Mouse (Mus musculus): ENCODE data around the gene 4930415O20Rik. TPM values are rescaled to one million over a fixed set of nuclear protein-coding genes. Genes with fewer than 3 reads are reported as not detected.

Gene 4930415O20Rik
- total RNA-seq (2015) = 0.46 TPM in 1 of 2 replicates, not detected in the other
- not detected in 2 replicates for total RNA-seq (2017)

DNA sequence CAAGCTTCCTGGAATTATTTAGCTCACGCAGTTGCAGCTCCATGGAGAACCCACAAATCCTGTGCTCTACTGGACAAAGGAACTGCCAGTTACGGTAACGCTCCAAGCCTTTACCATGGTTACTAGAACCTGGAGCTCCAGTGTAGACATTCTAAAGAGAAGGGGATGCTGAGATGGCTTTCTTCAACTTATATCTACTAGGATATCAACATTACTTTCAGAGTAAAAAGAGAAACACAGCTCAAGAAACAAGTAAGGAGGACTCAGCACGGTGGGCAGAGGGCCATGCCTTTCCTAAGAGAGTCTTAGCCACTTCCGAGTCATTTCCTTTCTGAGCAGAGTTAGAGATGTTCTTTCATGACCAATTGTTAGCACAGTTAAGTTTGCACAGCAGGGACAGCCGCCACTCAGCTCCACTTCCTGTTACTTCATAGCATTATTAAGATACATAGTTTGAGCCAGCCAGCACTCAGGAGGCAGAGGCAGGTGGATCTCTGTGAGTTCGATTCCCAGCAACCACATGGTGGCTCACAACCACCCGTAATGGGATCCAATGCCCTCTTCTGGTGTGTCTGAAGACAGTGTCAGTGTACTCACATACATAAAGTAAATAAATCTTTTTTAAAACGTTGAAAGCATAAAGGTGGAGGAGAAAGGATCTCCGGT lies at the start of gene 4930415O20Rik, which contains the start of gene Ccnt1:
TSS of gene 4930415O20Rik (plus strand) at position 132 of the 666 bp plus-strand sequence.
TSS of gene Ccnt1 (minus strand) at position 51 of the 666 bp plus-strand sequence.
- ATAC-seq (ENCODE audit: poor library complexity, severe bottlenecking) = peak; percentile 16

DNA sequence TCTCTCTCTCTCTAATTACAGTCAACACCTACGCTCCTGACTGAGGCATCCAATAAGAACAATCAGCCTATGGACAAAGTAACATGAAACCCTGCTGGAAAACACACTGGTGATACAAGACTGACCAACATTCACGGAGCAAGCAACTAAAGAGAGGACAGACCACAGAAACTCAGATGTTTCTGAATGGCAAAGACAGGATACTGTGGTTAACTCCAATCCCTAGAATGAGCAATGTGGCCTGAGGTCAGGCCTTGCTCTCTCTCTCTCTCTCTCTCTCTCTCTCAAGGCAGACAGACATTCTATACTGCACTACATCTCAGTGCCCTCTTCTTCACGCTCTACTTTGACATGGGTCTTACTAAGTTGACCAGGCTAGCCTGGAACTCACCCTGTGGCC lies 49.6 kb upstream of the 4930415O20Rik start:
- ATAC-seq (ENCODE audit: poor library complexity, severe bottlenecking) = no peak

DNA sequence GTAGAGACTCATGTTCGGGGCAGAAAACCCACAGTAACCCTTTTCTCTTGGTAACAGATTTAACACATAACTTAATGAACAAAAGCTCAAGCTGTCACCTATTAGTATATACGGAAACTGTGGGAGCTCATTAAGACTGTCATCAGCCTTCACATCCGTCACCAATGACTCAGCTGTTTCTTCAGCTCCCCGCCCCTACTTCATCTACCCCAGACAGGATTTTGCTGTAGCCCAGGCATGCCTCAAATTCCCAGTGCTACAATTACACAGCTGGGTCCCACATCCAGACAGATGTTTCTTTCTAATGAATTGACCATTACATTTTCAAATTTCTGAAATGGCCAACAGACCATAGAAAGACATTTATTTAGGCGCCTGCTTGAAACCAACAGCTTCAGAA lies 44.7 kb upstream of the 4930415O20Rik start:
- no peak for ATAC-seq (ENCODE audit: poor library complexity, severe bottlenecking)

DNA sequence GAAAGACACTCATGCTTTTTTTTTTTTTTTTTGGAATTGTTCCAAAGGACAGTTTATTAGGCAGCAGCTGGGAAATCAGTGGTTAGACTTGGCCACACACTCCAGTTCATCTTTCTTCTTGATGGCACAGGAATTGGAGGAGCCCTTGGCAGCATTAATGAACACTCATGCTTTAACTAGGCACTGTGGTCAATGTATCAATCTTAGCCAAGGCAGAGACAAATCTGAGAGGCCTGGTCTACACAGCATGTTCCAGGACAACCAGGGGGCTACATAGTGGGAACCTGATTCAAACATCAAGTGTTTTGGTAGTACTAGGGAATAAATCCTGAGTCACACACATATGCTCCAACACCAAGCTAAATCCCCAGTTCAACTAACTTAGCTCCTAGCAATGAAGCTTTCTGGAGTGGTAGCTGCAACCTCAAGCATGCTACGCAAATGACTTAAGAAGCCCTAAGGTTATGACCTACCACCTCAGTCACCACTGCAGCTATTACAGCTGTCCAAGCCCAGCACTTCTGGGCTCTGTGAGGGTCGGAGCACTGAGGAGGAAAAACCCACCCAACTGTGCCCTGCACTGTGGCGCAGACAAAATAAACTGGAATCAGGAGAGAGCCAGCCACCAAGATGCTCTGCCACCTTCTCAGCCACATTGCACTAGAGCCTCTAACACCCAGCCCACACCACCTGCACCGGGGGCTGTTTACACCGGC lies 43.6 kb upstream of the 4930415O20Rik start:
- no peak for ATAC-seq (ENCODE audit: poor library complexity, severe bottlenecking)

DNA sequence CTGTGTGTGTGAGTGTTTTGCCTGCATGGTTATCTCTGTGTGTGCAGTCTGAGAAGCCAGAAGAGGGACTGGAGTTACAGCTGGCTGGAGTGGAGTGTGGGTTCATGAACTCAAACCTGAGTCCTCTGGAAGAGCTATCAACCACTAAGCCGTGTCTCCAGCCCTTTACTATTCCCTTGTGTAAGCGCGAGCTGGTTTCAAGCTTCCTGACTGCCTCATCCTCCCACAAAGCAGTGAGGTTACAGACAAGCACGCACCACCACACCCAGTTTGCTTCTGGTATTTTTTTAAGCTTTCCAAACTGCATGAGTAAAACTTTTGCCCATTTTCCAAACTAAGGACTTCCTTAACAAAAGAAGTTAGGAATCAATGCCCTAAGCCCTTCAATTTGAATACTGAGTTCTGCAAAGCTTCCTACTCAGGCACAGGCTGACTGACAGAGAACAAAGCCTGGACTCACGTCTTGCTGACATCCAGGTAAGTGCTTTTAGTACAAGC lies 42.7 kb upstream of the 4930415O20Rik start:
- no peak for ATAC-seq (ENCODE audit: poor library complexity, severe bottlenecking)

DNA sequence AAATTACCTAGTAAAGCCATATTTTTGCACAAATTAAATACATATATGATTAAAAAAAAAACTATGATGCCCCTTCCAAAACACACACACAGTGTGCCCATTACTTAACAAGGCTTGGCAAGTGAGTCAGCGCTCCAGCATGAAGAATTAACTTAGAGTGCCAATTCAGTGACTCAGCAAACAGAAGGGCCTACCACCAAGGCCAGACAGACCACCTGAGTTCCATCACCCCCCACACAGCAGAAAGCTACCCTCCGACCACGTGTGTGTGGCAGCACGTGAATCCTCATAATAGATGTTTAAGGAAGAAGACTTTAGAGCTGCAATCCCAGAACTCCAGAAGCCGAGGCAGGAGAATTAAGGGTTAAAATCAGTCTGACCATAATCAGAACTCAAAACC lies 38.5 kb upstream of the 4930415O20Rik start:
- ATAC-seq (ENCODE audit: poor library complexity, severe bottlenecking) = no peak

DNA sequence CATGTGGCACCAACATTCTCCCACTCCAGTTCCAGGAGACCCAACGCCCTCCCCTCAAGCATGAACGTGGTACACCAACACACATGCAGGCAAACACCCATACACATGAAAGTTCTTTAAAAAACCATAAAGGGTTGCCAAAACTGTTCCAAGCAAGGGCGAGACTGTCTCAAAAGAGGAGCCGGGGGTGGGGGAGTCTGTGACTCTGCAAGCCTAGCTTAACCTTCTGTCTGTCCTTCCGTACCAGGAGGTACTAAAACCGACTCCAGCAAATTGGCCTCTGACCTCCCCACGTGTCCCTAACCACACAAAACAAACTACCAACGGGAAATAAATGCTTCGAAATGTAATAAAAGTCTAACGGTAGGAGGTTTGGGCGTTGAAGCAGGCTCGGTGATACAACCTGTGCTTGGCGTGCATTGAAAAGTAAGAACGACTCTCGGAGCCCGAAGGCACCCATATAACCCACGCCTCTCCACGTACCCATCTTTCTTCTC lies 37.7 kb upstream of the 4930415O20Rik start:
- ATAC-seq (ENCODE audit: poor library complexity, severe bottlenecking) = no peak

DNA sequence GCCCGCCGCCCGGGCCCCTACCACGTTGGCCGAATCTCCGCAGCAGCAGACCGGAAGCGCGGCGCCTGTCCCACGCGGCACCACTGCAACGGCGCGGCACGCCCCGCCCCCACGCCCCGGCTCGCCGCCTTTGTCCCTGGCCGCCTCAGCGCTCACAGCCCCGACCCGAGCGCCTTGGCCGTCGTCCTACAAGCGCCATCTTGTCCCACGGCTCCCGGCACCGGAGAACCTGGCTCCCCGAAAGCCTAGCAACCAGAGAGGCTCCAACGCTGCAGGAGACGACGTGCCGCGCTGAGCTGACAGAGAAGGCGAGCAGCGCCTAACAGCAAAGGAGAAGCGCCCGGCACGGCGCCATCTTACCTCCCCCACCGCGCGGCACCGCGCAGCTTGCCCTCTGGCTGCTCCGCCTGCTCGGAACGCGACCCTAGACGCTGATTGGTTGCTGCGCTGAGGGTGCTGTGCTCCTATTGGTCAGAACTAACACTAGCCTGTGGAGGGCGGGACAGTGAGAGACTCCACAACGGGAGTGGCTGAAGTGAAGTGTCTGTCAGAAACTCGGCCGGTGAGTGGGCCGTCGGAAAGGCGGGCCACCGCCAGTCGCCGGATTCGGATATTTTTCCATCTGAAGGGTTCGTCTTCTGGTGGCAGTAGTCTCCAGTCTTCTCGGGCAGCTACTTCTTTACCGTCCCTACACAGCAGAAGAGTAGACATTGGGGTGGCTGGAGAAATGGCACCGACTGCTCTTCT lies 36.8 kb upstream of the 4930415O20Rik start, which contains the start of gene Kansl2:
TSS of gene Kansl2 (minus strand) at position 384 of the 747 bp plus-strand sequence.
- ATAC-seq (ENCODE audit: poor library complexity, severe bottlenecking) = peak; percentile 98

DNA sequence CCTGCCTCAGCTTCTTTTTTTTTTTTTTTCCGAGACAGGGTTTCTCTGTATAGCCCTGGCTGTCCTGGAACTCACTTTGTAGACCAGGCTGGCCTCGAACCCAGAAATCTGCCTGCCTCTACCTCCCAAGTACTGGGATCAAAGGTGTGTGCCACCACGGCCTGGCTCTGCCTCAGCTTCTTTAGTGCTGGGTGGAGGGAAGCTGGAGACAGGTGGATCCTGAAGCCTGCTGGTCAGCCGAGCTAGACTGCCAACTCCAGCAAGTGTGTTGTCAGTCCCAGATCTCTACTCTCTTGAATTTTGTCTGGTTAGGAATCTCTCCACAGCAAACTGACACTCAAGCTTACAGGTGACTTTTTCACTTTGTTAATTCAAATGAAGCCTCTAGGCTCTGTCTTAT lies 34.9 kb upstream of the 4930415O20Rik start:
- no peak for ATAC-seq (ENCODE audit: poor library complexity, severe bottlenecking)

DNA sequence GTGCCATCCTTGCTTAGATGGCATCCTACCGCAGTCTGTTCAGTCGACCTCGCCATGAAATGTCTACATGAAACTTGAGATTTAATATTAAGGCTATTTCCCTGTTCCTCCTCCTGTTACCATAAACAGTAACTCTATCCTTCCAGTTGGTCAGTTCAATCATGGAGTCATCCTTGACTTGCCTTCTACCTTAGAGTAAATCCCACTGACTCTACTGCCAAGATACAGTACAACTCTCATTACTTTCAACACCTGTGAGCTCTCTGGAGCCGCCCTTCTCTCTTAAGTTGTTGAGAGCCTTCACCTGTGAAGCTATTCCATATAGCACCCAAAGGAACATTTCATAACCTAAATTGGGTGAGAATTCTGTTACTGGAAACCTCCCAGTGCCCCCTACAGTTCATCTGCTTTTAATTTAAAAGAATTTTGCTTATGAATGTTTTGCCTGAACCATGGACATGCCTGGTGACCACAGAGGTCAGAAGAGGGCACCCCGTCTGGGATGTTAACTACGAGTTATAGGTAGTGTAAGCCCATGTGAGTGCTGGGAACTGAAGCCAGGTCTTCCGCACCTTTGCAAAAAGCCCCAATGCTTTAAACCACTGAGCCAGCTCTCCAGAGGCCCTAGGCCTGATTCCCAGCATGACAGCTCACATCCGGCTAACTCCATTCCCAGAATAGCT lies 33.8 kb upstream of the 4930415O20Rik start:
- ATAC-seq (ENCODE audit: poor library complexity, severe bottlenecking) = no peak

DNA sequence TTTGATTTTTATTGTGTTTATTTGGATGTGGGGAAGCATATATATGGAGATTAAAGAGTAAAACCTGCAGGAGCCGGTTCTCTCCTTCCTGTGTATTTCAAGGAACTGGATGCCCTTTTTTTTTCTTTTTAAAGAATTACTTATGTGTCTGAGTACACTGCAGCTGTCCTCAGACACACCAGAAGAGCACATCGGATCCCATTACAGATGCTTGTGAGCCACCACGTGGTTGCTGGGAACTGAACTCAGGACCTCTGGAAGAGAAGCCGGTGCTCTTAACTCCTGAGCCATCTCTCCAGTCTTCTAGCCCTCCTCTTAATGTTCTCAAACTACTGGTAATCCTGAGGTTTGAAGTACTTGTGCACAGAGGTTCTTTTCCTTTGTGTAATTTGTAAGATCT lies 32.9 kb upstream of the 4930415O20Rik start:
- ATAC-seq (ENCODE audit: poor library complexity, severe bottlenecking) = no peak

DNA sequence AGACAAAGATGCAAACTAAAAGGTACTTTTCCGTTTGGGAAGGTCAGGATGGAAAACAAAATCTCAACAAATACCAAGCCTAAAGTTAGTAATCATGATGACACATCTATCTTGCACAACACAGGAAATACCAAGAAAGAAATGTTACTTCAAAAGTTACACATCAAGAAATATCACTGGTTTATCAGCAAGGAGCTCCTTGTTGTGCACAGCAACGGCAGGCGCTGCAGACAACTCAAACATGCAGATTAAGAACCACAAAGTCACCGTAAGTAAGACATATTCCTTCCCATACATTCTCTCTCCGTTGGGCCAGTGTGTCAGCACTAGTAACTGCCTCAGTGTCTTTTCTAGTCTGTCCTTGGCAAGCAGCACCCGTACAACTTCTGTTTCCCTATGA lies 29.7 kb upstream of the 4930415O20Rik start:
- peak; percentile 81 for ATAC-seq (ENCODE audit: poor library complexity, severe bottlenecking)

DNA sequence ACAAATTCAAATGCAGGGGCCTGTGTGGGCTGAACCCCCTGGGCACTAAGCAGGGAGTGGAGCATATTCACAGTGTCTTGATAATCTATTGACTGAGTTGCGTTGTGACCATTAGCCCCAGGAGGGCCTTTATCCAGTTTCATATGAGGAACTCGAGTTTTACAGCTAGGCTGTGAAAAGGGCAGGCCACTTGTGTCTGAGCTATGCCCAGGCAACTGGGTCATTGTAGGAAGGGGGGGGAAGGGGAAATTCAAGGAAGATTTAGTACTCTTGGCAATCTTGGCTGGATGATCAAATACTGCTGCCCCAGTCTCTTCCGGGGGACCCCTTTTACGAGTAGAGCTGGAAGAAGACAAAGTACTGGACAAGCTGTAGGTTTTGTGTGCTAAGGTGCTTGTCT lies 27.5 kb upstream of the 4930415O20Rik start:
- ATAC-seq (ENCODE audit: poor library complexity, severe bottlenecking) = no peak

DNA sequence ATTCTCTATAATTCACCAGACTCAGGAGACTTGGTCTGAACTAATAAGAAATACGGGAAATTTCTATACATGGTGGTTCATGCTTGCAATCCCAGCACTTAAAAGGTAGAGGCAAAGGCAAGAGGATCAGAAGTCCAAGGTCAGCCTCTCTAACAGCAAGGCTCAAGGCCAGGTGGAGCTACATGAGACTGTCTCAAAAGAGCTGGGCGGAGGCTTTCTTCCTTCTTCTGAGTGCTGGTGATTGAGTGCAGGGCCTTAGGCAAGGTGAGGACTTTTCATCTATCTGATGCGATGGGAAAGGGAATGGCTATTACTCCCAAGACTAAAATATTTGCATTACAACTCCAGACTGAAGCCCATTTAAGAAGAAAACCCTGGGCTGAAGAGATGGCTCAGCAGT lies 25.7 kb upstream of the 4930415O20Rik start:
- ATAC-seq (ENCODE audit: poor library complexity, severe bottlenecking) = no peak

DNA sequence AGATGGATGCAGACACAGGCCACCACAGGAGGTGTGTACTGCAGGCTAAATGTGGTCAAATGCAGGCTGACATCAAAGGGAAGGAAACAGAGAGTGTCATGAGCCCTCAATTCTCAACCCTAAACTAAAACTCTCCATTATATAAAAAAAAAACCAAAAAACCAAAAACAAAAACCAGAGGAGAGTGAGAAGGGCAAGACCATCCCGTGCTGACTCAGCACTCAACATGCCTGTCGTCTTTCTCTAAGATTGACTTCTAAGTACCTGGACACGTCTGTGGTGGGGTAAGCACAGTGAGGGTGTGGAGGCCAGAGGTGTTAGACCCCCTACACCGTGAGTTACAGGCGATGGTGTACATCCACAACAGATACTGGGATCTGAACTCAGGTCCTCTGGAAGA lies 24.0 kb upstream of the 4930415O20Rik start:
- ATAC-seq (ENCODE audit: poor library complexity, severe bottlenecking) = no peak

DNA sequence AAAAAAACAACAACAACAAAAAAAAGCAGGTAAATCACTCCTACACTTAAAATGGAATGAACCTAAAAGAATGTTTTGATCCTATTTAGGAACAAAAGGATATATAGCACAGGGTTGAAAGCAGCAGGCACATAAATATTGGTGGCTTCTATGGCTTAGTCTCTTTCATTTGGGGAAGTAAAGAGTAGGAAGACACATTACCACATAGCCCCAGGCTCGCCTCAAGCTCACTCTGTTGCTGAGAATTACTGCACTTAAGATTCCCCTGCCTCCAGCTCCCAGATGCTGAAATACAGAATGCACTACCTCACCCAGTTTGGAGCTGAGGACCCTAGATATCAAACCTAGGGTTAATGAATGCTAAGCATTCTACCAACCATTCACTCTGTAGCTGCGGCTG lies 18.0 kb upstream of the 4930415O20Rik start:
- peak; percentile 82 for ATAC-seq (ENCODE audit: poor library complexity, severe bottlenecking)

DNA sequence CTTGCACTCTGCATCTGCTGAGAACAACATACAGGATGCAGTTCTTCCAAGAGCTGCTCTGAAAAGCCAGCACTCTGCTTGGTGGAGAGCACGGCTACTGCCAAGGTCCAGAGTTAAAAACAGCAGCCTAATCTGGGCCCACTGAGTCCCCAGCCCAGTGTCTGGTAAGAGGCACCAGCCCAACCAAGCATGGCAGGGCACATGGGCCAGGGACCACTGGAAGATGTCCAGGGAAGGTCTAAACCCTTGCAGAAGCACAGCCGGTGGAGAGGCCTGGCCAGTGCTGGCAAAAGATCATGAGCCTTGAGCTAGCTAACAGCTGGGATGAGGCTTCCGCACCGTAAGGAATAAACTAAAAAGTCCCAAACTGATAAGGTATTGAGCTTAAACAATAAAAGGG lies 14.9 kb upstream of the 4930415O20Rik start:
- no peak for ATAC-seq (ENCODE audit: poor library complexity, severe bottlenecking)

DNA sequence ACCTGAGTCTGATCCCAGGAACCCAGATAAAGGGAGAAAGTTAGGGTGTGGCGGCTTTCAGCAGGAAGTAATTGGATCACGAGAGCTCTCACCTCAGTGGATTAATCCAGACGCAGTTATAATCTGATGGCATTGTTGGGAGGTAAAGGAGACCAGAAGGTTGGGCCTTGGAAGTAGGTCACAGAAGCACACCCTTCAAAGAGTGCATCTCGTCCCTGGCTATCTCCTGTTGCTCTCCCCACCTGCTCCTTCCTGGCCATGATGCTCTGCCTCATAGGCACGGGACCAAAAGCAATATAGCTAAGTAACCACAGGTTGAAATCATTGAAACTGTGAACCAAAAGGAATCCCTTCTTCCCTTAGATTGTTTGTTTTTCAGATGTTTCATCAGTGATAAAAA lies 13.6 kb upstream of the 4930415O20Rik start:
- no peak for ATAC-seq (ENCODE audit: poor library complexity, severe bottlenecking)

DNA sequence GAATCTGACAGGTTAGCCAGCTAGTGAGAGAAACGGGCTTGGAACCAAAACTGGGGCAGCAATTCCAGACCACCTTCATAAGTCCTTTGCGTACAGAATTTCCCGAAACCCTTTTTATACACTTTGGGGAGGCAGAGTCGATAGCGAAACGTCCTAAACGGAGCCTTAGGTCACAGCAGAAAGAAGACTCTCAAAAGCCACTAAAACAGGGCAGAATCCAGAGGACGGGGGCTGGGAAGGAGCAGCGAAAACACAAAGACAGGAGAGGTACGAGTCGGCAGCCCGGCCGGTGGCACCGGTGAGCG lies 3.9 kb upstream of the 4930415O20Rik start:
- ATAC-seq (ENCODE audit: poor library complexity, severe bottlenecking) = no peak

DNA sequence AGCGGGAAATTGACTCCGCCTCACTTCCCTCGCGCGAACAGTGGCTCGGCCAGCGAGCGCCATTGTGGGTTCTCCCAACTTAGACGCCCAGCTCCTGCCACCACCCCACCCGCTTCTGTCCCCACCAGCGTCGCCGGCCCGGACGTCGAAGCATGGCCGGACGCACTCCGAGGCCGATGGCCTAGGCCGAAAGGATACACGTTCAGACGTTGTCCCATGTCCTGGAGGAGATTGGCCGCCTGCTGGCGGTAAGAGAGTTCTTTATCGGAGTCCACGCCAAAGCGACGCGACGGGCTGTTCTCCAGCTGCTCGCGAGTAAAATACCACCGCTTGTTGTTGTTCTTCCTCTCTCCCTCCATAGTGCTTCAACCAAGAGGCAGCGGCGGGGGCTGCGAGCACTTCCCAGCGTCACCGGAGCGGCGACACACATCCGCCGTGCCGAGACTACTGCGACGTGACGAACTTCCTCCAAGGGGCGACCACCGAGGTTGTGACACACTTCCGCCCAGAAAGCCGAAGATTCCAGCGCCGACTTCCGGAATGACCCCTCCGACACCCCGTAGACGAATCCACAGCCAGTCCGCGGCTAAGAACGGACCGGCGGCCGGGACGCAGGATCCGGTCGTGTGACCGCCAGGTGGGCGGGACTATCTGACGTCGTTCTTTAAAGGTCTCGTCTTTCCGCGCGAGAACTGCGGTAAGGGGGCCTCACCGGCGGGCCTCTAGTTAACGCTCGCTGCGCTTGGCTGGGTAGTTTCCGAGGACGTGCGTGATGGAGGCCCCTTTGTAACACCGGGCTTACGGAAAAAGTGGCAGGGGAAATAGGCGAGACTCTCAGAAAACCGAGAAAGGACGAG lies 3.3 kb upstream of the 4930415O20Rik start:
- ATAC-seq (ENCODE audit: poor library complexity, severe bottlenecking) = peak; percentile 89

Measured in megakaryocyte, adult 5-6 weeks (primary cell).